Mouse (Mus musculus): ENCODE measurements around the gene Ipo7.
"Not testable (repeated sequence)": the region's sequence is repeated elsewhere in the genome, so short reads cannot be mapped to it uniquely, and the experiment has no call there.

Ipo7 gene

DNA sequence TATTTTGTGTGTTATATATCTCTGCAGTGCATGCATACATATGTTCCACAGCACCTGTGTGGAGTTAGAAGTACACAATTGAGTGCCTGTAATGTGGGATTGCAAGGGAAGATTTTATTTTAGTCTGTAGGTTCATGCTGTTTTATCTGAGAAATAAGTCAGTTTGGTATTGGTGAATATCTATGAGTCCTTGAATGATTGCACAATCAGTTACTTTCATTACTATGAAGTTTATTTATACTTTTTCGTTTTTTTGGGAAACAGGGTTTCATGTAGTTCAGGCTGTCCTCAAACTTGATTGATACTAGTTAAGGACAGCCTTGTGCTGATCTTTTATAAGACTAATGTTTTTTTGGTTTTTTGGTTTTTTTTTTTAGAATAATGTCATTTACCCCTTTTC, 5.5 kb downstream of the Ipo7 start:
- DNase-seq = no peak

DNA sequence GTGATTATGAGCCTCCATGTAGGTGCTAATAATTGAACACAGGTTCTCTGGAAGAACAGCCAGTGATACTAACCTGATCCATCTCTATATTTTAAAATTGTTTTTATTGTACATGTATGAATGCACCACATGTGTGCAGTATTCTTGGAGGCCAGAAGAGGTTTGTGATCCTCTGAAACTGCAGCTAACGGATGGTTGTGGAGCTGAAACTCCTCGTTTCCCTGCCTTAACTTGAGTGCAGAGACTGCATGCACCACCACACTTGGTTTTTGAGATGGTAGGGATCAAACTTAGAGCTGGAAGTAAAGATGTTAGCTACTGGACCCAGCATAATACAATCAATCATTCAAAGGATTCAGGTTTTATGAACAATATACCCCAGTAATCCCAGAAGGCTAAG, 8.5 kb downstream of the Ipo7 start:
- no peak for DNase-seq

DNA sequence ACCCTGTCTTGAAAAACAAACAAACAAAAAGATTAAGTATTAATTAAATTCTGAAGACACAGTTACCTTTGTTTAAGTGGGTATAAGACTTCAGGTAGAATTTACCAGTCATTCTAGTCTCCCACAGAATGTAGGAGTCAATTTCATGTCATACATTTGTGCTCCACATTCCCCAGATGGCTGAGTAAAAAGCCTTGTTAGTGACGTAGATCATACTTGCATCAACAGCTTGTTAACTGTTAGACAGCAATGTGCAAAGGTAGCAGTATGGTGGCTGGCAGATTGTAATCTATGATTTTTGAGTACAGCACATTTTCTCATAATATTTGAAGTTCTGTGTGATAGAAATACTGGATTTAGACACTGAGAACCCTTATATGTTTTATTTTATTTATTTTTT, 10.8 kb downstream of the Ipo7 start:
- no peak for DNase-seq

DNA sequence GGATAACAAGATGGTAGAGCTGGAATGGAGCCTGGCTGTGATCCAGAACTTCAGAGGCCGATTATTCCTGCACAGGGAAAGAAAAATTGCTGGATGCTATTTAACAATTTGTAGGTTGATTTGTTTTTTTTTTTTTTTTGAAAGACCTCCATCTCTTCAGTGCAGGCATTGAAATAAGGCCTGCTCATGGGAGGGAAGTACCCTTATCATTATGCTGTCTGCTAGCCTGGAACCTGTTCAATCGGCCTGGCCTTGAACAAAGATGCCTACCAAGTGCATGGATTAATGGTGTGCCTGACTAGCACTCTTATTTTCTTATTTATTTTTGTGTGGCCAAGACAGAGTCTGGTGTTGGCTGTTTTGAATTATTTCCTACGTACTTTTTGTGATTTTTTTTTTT, 12.3 kb downstream of the Ipo7 start:
- no peak for DNase-seq

DNA sequence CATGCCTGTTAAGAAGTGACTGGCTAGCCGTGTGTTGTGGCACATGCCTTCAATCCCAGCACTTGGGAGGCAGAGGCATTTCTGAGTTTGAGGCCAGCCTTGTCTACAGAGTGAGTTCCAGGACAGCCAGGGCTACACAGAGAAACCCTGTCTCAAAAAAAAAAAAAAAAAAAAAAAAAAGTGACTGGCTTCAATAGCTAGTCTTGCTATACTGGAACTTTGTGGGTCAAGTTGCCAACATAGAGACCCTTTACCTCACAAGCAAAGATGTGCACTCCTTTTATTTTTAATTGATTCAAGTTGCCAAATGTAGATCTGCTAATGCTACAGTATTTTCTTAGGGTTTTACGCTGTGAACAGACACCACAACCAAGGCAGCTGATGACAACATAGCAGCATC, 39.6 kb downstream of the Ipo7 start:
- not testable (repeated sequence) for DNase-seq

- peak; percentile 26 for DNase-seq
Measured at GRCm38 (mm10) chr7:110059092-110059785, 41.2 kb downstream of the Ipo7 start.

GRCm38 (mm10) chr7:110060106-110060668, 42.1 kb downstream of the Ipo7 start:
- DNase-seq = peak; percentile 7 to 29

GRCm38 (mm10) chr7:110060669-110061198, 42.7 kb downstream of the Ipo7 start:
- no peak for DNase-seq

- DNase-seq = peak; percentile 100
Measured at GRCm38 (mm10) chr7:110061199-110061751, 43.2 kb downstream of the Ipo7 start, which contains the start of gene Zfp143. Zfp143 (plus strand) TSS chr7:110061217.

- peak; percentile 86 to 89 for DNase-seq
Measured at GRCm38 (mm10) chr7:110061752-110062273, 43.7 kb downstream of the Ipo7 start.

- DNase-seq = no peak
Measured at GRCm38 (mm10) chr7:110063731-110064130, 45.7 kb downstream of the Ipo7 start.

- DNase-seq = no peak
Measured at GRCm38 (mm10) chr7:110069070-110069469, 51.0 kb downstream of the Ipo7 start.

GRCm38 (mm10) chr7:110078168-110078567, 60.1 kb downstream of the Ipo7 start:
- no peak for DNase-seq

DNA sequence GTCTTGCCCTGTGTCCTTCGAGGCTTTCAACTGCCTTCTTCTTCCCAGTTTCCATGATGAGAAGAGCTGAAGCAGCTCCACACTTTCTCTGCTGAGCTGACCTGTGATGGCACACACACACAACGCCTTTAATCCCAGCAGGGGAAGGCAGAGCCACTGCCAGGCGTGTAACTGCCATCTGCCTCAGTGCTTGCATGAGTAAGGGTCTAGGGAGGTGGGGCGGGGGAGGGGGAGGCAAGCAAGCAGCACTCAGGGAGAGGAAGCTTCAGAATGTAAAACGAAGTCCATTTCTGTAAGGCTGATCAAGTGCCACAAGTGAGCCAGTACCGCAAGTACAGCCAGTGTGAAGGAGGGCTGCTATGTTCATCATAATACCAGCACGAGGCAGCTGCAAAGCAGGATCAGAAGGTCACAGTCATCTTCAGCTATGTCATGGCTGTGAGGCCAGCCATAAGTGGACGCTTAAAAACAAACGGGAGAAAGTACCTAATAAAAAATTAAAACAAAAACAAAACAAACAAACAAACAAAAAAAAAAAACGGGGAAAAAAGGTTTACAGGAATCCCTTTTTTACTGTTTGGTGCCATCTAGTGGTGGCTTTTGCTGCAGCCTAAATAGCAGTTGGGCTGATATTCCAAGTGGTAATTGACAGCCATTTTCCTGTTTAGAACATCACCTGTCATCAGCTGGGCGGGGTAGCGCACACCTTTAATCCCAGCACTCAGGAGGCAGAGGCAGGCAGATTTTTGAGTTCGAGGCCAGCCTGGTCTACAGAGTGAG, 65.5 kb downstream of the Ipo7 start:
- DNase-seq = peak; percentile 84 to 92

GRCm38 (mm10) chr7:110085217-110085616, 67.1 kb downstream of the Ipo7 start:
- DNase-seq = no peak

GRCm38 (mm10) chr7:110087914-110088313, 69.8 kb downstream of the Ipo7 start:
- DNase-seq = no peak

DNA sequence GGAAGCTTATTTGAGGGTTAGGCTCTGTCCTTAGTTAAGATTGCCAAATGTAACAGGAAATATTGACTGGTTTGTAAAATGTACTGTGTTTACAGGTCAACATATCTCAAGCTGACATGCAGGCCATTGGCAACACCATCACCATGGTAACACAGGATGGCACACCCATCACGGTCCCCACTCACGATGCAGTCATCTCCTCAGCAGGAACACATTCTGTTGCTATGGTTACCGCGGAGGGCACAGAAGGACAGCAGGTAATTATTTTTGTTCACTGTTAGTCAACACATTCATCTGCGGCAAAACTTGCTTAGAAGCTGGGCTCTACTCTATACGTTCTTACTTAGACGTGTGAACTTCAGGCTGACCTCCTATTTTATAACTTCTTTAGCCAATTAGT, 73.6 kb downstream of the Ipo7 start:
- peak; percentile 64 to 70 for DNase-seq

DNA sequence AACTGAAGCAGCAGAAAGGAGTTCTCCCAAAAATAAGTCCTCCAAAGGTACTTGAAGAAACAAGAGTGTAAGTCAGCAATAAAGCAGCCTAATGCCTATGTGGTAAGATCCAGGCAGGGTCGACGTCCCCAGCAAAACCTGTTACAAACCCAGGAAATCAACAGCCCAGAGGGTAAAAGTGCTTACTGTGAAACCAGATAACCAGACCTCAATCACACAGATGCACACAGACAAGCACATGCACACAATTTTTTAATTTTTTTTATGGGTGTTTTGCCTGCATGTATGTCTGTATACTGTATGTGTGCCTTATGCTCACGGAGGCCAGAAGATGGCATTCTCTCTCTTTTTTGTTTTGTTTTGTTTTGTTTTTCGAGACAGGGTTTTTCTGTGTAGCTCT, 78.3 kb downstream of the Ipo7 start:
- no peak for DNase-seq

- DNase-seq = no peak
Measured at GRCm38 (mm10) chr7:110097106-110097793, 79.2 kb downstream of the Ipo7 start.

DNA sequence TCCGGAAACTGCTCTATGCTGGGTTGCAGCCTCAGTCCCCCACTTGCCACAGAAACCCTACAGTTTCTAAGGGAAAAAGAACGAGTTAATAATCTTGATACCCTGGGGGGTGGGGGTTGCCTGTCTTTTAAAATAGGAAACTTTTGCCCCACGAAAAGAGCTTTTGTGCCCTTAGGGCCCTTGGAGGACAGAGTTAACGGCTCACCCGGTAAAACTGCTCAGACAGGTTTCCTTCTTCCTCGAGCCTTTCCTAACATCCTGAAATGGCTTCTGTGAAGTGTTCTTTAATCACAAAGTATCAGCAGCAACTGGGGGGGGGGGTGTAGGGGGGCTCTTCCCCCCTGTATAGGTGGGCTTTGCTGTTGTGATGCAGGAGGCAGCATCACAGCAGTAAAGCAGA, 82.8 kb downstream of the Ipo7 start:
- no peak for DNase-seq

- DNase-seq = no peak
Measured at GRCm38 (mm10) chr7:110101266-110101665, 83.2 kb downstream of the Ipo7 start.

DNA sequence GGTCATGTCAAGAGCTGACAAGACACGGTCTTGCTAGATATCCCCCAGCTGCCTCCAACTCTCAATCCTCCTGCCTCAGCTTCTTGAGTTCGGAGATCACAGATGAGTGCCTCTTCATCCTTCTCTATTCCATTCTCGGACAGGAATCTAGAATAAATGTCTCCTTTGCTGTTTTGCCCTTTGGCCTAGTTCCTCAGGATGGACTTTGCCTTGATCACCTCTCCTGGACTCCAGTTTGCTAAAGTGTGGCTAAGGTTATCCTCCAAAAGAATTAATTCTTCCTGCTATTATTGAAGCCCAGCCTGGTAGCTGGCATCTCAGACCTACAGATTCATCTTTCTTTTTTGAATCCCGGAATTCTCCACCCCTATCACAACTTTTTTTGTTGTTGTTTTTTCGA, 87.0 kb downstream of the Ipo7 start:
- no peak for DNase-seq
